Mouse (Mus musculus): ENCODE measurements around the gene Hipk2.

DNA sequence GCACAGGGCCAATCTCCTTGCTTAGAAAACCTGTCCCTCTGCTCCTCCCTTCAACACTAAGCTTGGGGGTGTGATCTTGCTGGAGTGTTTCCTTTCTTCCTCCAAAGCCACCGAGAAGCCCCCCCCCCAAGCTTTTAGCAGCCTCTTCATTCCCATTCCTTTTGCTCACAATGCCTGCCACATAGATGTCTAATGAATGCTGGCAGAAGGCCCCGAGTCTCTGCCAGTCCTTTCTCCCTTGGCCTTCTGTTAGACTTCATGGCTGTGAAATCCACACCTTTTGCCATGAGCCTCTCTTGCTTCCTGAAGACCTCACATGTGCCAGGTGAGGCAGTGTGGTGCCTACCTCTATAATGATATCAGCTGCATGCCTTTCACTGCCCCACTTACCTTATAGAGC is 46.6 kb upstream of the Hipk2 start:
- TF ChIP-seq GATA1 (IDR thresholded peaks at IDR 0.05; ENCODE audit: low read depth, low read length) (no peak), RAD21 (IDR thresholded peaks at IDR 0.05; ENCODE audit: low read depth, low read length) (no peak)
